In the genomic region with DNA sequence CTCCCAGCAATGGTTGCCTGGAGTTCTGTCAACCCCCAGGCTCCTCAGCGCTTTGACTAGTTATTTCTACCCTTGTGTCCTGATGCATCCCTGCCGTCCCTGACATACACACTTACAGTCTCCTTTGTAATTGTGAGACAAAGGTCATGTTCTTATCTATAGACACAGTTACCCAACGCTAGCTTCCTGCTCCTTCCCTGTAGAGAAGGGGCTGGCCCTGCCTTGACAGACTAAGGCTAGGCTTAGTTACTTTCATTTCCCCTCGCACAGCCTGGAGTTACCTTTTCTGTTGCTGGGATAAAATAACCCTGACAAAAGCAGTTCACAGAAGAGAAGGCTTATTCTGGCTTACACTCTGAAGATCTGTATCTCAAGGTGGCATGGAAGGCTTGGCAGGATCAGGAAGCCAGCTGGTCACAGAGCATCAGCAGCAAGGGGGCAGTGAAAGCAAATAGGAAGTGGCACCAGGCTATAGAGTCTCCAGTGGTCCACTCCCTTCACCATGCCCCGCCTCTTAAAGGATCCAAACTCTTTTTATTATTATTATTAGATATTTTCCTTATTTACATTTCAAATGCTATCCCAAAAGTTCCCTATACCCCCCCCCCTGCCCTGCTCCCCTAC, we compare ENCODE assay signal across 1 mouse cellular context.
TF ChIP-seq lines count a peak whose summit lies in the region.

No protein-coding gene starts in this region.

TF ChIP-seq in CH12.LX, 34 proteins besides CTCF, POLR2A, EP300 and RAD21 (continued from another document):
- 0 out of 2 replicates have a peak, but pooled peaks have one; percentile 38 for TF ChIP-seq TBP (conservative IDR thresholded peaks at IDR 0.05; ENCODE audit: low read depth, low read length)
